Mouse (Mus musculus): Measurements from ENCODE around the gene Rpl11. TPM values are rescaled to one million over a fixed set of nuclear protein-coding genes. Genes with fewer than 3 reads are reported as not detected.
A peak's percentile ranks its signal among the peaks of the same experiment; 100 is the strongest.

Gene Rpl11
- polyA plus RNA-seq, 1 experiment from 2014 or later, result 535 TPM

DNA sequence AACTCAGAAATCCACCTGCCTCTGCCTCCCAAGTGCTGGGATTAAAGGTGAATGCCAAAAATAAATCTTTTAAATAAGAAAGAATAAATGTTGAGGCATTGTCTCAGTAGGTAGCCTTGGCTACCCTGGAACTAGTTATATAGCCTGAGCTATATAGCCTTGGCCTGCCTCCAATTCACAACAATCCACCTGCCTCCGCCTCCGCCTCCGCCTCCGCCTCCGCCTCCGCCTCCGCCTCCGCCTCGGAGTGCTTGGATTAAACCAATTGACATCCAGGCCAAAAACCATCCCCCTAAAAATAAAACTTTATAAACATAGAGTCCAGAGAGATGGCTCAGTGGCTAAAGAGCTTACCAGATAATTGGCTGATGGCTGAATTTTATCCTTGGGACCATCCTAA lies 30.3 kb downstream of the Rpl11 start:
- H3K9ac ChIP-seq (ENCODE audit: low read depth, low read length), result no peak overlapping the region
- 93% methylated on average over 9 of the region's 9 CpGs for WGBS
- no peak for DNase-seq (ENCODE audit: low spot score)

DNA sequence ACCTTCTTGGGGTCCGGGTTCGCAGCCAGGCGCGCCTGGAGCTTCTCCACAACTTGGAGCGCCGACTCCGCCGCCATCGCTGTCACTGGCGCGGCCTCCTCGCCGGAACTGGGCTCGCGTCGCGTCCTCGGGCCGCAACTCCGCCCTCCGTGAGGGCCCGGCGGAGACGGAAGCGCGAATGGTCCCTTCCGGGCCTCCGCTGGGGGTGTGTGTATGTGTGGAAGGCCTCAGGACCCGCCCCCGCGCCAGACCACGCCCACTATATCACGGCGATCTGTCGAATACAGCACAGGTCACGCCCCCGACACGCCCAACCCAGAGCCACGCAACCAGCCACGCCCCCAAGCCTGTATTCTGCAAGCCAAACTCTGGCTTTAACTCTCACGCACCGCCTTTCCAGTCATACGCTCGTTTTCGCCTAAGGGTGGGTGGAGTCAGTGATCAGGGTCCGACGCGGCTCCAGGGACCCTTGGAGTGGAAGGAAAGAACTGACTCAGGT lies 31.6 kb downstream of the Rpl11 start, which contains the start of gene Eloa:
Gene Eloa, minus strand, starts transcription at position 215 of the 499 bp plus-strand sequence.
- peak; percentile 100 for DNase-seq (ENCODE audit: low spot score)
- Histone ChIP-seq H3K27ac (peak within 1 kb of the TSS; percentile 88), H3K4me3 (replicated peaks; ENCODE audit: low read depth, low read length) (peak within 1 kb of the TSS; percentile 85), H3K9me3 (replicated peaks; ENCODE audit: low read length) (no peaks in the 10 kb centered on the region), H3K36me3 (ENCODE audit: insufficient read depth, low read length) (no peaks in the 10 kb centered on the region), H3K9ac (ENCODE audit: low read depth, low read length) (peak within 1 kb of the TSS; percentile 94), H3K4me2 (ENCODE audit: low read length) (peak within 1 kb of the TSS; percentile 74), H3K4me1 (replicated peaks; ENCODE audit: insufficient read depth, low read length) (peaks cover 8% of the 10 kb centered on the region; the same call in 1 of the 2 replicates), H3K27me3 (ENCODE audit: insufficient read depth, low read length) (no peaks in the 10 kb centered on the region)
- under 1% methylated on average over 46 of the region's 48 CpGs for WGBS
- peak; percentile 98 for ATAC-seq (replicated peaks; ENCODE audit: low FRiP score, low read depth)
- peak; percentile 16; the same call in 1 of the 2 replicates for TF ChIP-seq CTCF (IDR thresholded peaks at IDR 0.05; ENCODE audit: low read depth)

More for the DNA sequence above, 30.3 kb downstream of the Rpl11 start:
- TF ChIP-seq CTCF (IDR thresholded peaks at IDR 0.05; ENCODE audit: low read depth), result no peak
- Histone ChIP-seq H3K36me3 (ENCODE audit: insufficient read depth, low read length) (no peaks in the 10 kb centered on the region), H3K27ac (no peak overlapping the region), H3K4me3 (replicated peaks; ENCODE audit: low read depth, low read length) (no peak overlapping the region), H3K4me1 (replicated peaks; ENCODE audit: insufficient read depth, low read length) (peaks cover 13% of the 10 kb centered on the region), H3K4me2 (ENCODE audit: low read length) (no peak overlapping the region), H3K9me3 (replicated peaks; ENCODE audit: low read length) (no peaks in the 10 kb centered on the region), H3K27me3 (ENCODE audit: insufficient read depth, low read length) (no peaks in the 10 kb centered on the region)
- ATAC-seq (replicated peaks; ENCODE audit: low FRiP score, low read depth), result no peak

- H3K9ac ChIP-seq (ENCODE audit: low read depth, low read length), result peak overlapping the region; percentile 94
- peak; percentile 51 for DNase-seq (ENCODE audit: low spot score)
- H3K4me3 ChIP-seq (replicated peaks; ENCODE audit: low read depth, low read length), result peak overlapping the region; percentile 85
- H3K4me1 ChIP-seq (replicated peaks; ENCODE audit: insufficient read depth, low read length), result peaks cover 8% of the 10 kb centered on the region; the same call in 1 of the 2 replicates
- H3K4me2 ChIP-seq (ENCODE audit: low read length), result peak overlapping the region; percentile 74
- under 1% methylated on average over 60 of the region's 62 CpGs for WGBS
- peak; percentile 67 for ATAC-seq (replicated peaks; ENCODE audit: low FRiP score, low read depth)
- peak overlapping the region; percentile 88 for H3K27ac ChIP-seq
- H3K27me3 ChIP-seq (ENCODE audit: insufficient read depth, low read length), result no peaks in the 10 kb centered on the region
- H3K36me3 ChIP-seq (ENCODE audit: insufficient read depth, low read length), result no peaks in the 10 kb centered on the region
- TF ChIP-seq CTCF (IDR thresholded peaks at IDR 0.05; ENCODE audit: low read depth), result no peak
- H3K9me3 ChIP-seq (replicated peaks; ENCODE audit: low read length), result no peaks in the 10 kb centered on the region
These were observed 32.3 kb downstream of the Rpl11 start for GRCm38 (mm10) chr4:136020743-136021548.

DNA sequence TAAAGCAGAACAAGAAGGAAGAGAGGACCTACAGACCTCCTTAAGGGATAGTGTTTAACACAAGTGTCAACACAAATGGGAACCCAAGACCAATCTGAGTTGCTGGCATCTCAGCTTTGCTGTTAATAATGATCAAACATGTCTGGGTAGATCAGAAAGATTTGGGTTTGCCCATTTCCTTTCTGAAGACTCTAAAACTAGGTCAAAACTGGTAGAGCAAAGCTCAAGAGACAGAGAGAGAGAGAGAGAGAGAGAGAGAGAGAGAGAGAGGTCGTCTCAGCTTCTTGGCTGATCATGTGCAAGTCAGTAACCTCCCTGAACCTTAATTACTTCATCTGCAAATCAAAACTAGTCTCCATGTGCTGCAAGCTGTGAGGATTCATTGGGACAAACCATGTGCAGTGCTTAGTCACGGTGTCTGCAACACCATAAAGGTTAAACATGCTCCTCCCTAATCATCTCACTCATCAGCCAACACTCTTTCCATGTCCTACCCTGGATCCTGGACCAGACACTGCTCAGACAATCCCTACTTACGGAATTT lies 37.1 kb downstream of the Rpl11 start:
- no peak for TF ChIP-seq CTCF (IDR thresholded peaks at IDR 0.05; ENCODE audit: low read depth)
- Histone ChIP-seq H3K9me3 (replicated peaks; ENCODE audit: low read length) (no peaks in the 10 kb centered on the region), H3K27me3 (ENCODE audit: insufficient read depth, low read length) (no peaks in the 10 kb centered on the region), H3K9ac (ENCODE audit: low read depth, low read length) (no peak overlapping the region), H3K4me1 (replicated peaks; ENCODE audit: insufficient read depth, low read length) (peaks cover 8% of the 10 kb centered on the region; the same call in 1 of the 2 replicates), H3K36me3 (ENCODE audit: insufficient read depth, low read length) (peaks cover 13% of the 10 kb centered on the region), H3K27ac (no peak overlapping the region), H3K4me2 (ENCODE audit: low read length) (no peak overlapping the region), H3K4me3 (replicated peaks; ENCODE audit: low read depth, low read length) (no peak overlapping the region)
- DNase-seq (ENCODE audit: low spot score) (no peak), ATAC-seq (replicated peaks; ENCODE audit: low FRiP score, low read depth) (no peak)
- 81% methylated on average over 3 of the region's 3 CpGs for WGBS

- TF ChIP-seq CTCF (IDR thresholded peaks at IDR 0.05; ENCODE audit: low read depth), result no peak
- DNase-seq (ENCODE audit: low spot score) (no peak), ATAC-seq (replicated peaks; ENCODE audit: low FRiP score, low read depth) (no peak)
- H3K36me3 ChIP-seq (ENCODE audit: insufficient read depth, low read length), result peaks cover 59% of the 10 kb centered on the region
- no peak overlapping the region for H3K4me3 ChIP-seq (replicated peaks; ENCODE audit: low read depth, low read length)
- 92% methylated on average over 4 of the region's 4 CpGs for WGBS
- no peak overlapping the region for H3K4me2 ChIP-seq (ENCODE audit: low read length)
- no peaks in the 10 kb centered on the region for H3K27me3 ChIP-seq (ENCODE audit: insufficient read depth, low read length)
- no peak overlapping the region for H3K27ac ChIP-seq
- no peaks in the 10 kb centered on the region for H3K9me3 ChIP-seq (replicated peaks; ENCODE audit: low read length)
- H3K4me1 ChIP-seq (replicated peaks; ENCODE audit: insufficient read depth, low read length), result no peaks in the 10 kb centered on the region
- H3K9ac ChIP-seq (ENCODE audit: low read depth, low read length), result no peak overlapping the region
These were observed 42.6 kb downstream of the Rpl11 start for GRCm38 (mm10) chr4:136010586-136010985.

- 86% methylated on average over 8 of the region's 8 CpGs for WGBS
- no peak for TF ChIP-seq CTCF (IDR thresholded peaks at IDR 0.05; ENCODE audit: low read depth)
- Histone ChIP-seq H3K4me2 (ENCODE audit: low read length) (no peak overlapping the region), H3K4me1 (replicated peaks; ENCODE audit: insufficient read depth, low read length) (no peaks in the 10 kb centered on the region), H3K9me3 (replicated peaks; ENCODE audit: low read length) (no peaks in the 10 kb centered on the region), H3K4me3 (replicated peaks; ENCODE audit: low read depth, low read length) (no peak overlapping the region), H3K27ac (no peak overlapping the region), H3K36me3 (ENCODE audit: insufficient read depth, low read length) (peaks cover 74% of the 10 kb centered on the region), H3K27me3 (ENCODE audit: insufficient read depth, low read length) (no peaks in the 10 kb centered on the region), H3K9ac (ENCODE audit: low read depth, low read length) (no peak overlapping the region)
- ATAC-seq (replicated peaks; ENCODE audit: low FRiP score, low read depth) (no peak), DNase-seq (ENCODE audit: low spot score) (no peak)
These were observed 44.3 kb downstream of the Rpl11 start for GRCm38 (mm10) chr4:136008782-136009447.

All from kidney, postnatal 0 days (tissue).